Mouse (Mus musculus) embryo, embryonic 10.5 days (tissue): ENCODE results near the gene Hist1h1t.
A peak's percentile ranks its signal among the peaks of the same experiment; 100 is the strongest.

ENCODE experiments used
- DNase-seq: peaks from one replicate; pipeline ENCODE4 v3.0.0-alpha.2; 2015; ENCODE audit warnings: low spot score

The Hist1h1t gene

GRCm38 (mm10) chr13:23737091-23737490 lies 41.5 kb downstream of the Hist1h1t start:
- DNase-seq, result no peak

GRCm38 (mm10) chr13:23738041-23738440 lies 42.4 kb downstream of the Hist1h1t start:
- DNase-seq, result peak; percentile 59

- peak; percentile 96 for DNase-seq
These were observed 43.1 kb downstream of the Hist1h1t start, which contains the start of gene Hist1h1c for GRCm38 (mm10) chr13:23738677-23739068. Hist1h1c (plus strand) TSS chr13:23738808.

- peak; percentile 94 for DNase-seq
These were observed 43.7 kb downstream of the Hist1h1t start for GRCm38 (mm10) chr13:23739069-23739921.

- DNase-seq, result no peak
These were observed 44.3 kb downstream of the Hist1h1t start for GRCm38 (mm10) chr13:23739922-23740252.

- peak; percentile 63 for DNase-seq
These were observed 44.7 kb downstream of the Hist1h1t start for GRCm38 (mm10) chr13:23740256-23740840.

- DNase-seq, result peak; percentile 35
These were observed 45.3 kb downstream of the Hist1h1t start for GRCm38 (mm10) chr13:23740910-23741309.

- no peak for DNase-seq
These were observed 46.4 kb downstream of the Hist1h1t start for GRCm38 (mm10) chr13:23742007-23742406.

GRCm38 (mm10) chr13:23743215-23743614 lies 47.6 kb downstream of the Hist1h1t start:
- peak; percentile 33 for DNase-seq

GRCm38 (mm10) chr13:23743963-23744362 lies 48.3 kb downstream of the Hist1h1t start:
- DNase-seq, result peak; percentile 63

GRCm38 (mm10) chr13:23744421-23745380 lies 49.1 kb downstream of the Hist1h1t start:
- DNase-seq, result peak; percentile 75

GRCm38 (mm10) chr13:23745381-23746161 lies 50.0 kb downstream of the Hist1h1t start, which contains the start of gene Hist1h3c:
Hist1h3c (minus strand) TSS chr13:23745602.
- DNase-seq, result peak; percentile 94
